Mouse (Mus musculus): ENCODE data around the gene Myh11. TPM values are rescaled to one million over a fixed set of nuclear protein-coding genes. Genes with fewer than 3 reads are reported as not detected.

Myh11 gene
- total RNA-seq, 2 experiments from 2014 or later, result 12.0 to 19.6 TPM

DNA sequence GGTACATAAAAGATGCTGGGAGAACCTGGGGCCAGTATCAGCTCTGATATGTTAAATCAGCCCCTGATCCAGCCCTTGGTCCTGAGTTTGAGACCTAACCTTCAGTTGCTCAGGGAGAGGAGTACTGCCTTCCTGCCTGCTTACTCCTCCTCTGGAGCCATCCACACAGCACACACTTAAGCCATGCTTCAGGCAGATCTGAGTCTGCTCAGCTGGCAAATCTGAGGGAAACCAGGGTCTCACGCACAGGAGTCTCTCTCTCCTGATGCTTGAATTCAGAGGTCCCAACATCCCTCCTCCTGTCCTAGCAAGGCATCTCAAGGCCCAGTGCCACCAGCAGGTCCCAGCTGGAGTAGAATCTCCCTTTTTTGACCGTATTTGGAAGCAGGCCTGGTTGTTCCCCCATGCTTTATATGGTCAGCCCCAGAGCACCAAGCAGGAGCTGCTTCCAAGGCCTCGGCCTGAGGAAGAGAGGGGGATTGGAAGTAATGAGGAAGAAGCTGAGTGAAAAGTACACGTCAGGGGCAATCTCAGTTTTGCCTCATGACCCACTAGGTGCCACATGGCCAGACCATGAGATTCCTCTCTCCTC, 18.7 kb downstream of the Myh11 start:
- DNase-seq, result no peak

DNA sequence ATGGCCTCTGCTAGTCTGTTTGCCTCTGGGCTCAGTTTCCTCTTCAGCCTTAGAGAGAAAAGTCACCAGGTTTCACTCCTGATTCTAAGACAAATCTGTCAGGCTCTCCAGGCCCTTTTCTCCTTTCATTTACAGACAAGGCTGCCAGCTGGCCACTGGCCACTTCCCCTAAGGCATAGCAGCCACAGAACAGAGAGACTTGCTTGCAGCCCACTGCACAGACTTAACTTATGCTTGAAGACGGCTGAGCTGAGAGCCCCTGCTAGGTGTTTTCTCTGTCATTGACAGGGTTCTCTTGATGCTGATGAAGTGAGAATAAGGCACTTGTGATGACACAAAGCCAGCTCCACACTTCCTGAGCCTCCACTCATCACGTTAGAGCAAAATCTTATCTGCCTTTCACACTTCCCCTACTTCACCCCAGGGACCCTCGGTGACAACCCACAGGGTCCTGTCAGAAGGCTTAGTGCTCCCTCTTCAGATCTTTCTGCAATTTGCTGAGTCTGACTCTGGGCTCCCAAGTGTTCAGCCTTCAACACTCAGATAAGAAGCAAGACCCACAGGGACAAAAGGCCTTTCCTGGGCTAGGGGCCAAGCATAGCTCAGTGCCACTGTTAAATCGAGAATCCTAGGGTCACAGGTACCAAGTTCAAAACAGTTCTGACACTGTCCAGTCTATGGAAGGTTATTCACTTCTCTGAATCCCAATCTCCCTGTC, 25.8 kb downstream of the Myh11 start:
- DNase-seq, result peak; percentile 49

DNA sequence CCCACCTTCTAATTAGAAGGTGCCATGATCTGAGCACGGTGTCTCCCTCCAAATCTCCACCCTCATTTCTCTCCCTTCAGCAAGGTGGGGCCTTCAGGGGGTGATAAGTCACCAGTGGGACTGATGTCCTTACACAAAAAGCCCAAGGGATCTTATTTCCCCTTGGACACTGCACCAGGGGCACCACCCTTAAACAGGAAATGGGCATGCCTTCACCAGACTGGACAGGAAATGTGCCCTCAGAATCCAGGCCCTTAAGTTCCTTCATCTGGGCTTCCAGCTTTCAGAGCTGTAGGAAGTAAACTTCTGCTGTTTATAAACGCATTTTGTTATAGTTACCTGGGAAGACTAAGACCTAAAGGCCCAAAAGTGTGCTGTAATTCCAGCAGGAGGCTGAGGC, 26.7 kb downstream of the Myh11 start:
- no peak for DNase-seq

DNA sequence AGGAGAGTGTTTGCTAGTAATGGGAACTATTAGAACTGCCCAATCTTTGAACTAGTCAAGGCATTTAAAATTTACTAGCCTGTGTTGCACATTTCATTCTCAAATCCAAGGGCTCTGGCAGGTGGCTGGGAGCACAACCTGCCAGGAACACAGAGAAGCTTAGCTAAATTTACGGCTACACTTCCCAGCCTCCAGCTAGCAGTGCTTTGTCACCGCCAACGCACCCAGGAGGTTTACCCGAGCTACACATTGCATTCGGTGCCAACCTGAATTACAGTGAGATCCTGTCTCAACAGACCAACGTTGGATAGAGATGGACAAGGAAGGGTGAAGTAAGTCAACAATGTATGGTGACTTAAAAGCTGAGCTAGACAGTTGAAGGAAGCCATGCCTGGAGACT, 27.9 kb downstream of the Myh11 start:
- no peak for DNase-seq

DNA sequence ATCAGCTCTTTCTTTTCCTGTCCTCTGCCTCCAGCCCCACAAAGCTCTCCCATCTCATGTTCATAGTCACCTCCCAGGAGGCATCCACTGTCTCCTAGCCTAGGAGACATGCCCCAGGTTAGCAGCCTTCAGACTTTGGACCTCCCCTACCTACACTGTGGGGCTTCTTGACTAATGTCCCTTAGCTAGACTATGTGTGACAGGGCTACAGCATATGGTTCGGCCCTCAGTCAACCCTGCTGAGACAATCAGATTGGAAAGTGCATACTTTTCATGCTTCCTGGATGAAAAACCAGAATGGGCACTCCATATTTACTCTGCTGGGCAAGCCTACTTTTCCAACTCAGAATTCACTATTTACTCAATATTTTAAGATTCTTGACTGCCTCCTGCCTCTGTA, 28.8 kb downstream of the Myh11 start:
- DNase-seq, result no peak

DNA sequence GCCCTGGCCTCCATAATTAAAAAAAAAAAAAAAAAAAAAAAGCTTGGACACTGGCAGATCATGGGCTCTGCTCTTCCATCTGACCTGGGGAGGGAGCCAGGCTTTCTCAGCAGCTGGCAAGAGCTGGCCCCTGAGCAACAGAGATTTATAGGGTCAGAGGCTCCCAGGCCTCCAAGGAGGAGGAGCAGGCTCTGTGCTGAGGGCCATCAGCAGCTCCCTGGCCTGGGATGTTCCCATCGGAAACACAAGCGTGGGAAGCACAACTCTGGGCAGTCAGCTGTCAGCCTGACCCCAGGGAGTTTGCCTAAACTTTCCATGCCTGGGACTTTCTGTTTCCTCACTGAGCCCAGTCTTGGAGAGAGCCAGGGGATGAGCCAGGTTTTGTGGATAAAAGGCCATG, 32.3 kb downstream of the Myh11 start:
- DNase-seq, result peak; percentile 71

DNA sequence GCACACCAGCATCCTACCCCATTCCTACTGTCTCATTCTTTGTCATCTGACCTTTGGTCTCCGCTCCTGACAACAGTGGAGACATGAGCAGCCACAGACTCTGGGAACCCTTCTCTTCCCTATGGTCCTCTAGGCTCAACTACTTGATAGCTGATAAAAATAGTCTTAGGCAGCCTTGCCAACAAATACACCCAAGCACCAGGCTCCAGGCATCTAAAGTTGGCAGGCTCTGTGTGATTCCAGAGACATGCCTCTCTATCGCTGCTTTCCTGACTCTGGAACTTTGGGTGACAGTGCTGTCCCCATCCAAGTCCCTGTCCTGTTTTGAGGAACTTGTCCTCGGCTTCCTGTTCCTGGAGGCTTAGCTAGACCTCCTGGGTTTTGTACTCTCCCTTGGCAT, 37.6 kb downstream of the Myh11 start:
- no peak for DNase-seq

DNA sequence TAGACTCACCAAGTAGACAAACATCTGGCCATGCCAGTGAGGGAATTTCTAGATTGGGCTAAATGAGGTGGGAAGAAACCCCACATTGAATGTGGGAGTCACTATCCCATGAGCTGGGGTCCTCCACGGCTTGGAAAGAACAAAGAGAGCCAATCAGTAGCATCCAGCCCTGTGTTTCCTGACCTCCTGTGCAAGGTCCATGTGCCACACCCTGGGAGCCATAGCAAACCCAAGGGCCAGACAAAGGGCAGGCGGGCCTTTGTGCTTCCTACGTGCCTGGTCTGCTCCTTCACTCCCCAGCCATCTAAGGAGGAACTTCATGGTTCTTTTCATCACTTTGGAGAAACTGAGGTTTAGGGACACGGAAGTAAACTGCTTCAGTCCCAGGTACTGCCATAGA, 38.3 kb downstream of the Myh11 start:
- DNase-seq, result no peak

DNA sequence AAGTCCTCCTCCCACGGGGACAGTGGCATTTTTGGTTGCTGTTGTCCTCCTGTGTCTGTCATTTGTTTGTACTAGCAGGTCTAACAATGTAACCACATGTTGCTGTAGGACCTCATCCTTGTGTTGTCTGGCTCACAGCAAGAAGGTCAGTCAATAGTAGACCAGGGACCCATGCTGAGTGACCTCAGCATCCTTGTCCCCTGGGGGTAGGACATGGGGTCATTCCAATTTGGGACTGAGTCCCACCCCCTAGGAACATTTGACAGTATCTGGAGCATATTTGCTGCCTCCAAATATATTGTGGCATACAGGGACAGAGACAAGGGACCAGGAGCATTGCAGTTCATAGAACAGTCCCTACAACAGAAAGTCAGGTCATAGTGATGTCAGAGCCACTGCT, 41.3 kb downstream of the Myh11 start:
- DNase-seq, result no peak

DNA sequence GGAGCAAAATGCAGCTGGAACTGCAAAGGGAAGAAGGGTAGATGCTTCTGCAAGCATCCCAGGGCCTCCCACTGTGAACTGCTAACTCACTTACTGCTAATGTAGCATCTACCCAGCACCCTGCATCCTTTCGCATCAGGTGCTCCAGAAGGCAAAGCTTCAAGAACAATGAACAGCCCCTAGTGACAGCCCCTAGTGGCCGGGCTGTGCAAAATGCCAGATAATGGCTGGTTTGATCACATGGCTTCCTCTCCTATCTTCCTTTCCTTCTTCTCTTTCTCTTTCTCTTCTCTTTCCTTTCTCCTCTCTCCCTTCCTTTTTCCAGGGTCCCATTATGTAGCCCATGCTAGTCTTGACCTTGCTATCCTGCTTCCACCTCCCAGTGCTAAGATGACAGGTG, 48.6 kb downstream of the Myh11 start:
- peak; percentile 19 for DNase-seq

DNA sequence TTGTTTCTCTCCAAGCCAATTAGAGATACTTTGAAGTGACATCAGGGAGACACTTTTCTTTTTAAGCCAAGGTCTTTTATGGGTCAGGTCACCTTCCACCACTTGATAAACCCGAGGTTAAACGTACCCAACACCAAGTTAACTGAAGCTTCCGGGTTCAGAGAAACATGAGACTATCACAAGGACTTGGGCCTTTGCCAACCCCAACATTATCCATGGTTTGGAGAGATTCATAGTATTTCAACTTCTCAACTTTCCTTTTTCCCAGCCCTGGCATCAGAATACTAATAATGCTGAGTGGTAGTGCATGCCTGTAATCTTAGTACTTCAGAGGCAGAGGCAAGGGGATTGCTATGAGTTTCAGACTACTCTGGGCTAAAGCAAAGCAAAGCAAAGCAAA, 49.1 kb downstream of the Myh11 start:
- DNase-seq, result peak; percentile 25

DNA sequence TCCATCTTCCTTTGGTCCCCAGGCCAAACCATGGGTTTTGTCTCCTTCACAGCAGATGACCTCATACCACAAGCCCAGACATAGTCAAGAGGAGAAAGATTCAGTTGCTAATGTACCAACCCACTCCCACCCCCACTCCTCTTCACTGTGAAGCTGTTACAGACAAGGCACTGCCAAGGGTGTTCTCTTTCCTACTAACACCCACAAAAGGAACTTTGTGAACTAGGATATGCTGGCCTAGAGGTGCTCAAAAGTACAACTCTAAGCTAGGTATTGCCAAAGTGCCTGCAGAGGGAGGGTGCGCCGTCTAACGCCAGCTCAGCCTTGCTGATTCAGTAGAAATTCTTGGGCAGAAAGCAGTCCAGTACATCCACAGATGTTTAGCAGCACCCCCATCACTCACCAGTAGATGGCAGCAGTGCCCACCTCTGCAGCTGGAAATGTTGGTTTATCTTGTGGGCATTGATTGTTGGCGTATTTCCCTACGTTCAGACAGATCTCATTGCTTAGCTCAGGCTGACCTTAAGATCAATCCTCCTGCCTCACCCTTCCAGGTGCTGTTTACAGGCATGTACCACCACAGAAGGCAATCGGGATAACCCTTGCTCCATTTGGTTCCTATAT, 54.0 kb downstream of the Myh11 start:
- DNase-seq, result peak; percentile 88

DNA sequence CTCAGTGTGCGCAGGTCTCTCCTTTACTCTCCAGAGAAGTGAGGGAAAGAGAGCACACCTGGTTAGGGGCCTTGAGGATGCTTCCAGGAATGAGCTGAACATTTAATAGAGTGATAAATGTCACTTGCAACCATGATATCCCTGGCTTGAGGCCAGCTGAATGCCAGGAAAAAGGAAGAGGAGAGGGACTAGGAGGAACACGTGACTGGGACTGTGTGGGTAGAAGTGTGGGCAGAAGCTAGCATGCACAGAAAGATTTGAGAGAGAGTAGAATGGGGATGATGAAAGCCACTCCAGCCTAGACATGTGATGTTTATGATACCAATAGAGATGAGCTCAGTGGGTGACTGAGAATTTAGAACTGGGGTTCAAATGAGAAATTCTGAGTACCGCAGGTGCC, 76.0 kb downstream of the Myh11 start:
- DNase-seq, result no peak

DNA sequence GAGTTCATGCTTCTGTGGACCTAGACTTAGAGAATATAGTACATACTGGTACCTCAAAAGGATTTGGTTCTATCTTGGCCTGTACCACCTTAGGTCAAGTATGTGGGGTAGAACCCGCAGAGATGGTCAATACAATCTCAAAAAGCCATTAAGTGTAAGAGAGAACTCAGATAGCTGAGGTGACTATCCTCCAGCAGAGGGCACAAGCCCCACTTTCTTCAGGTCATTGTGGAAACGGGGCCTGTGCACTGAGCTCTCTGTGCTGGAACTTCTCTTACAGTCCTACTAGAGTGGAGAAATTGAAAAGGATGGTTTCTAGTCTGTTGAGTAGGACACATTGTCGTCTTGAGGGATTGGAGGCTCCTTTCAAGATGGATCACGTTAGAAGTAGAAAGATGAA, 92.4 kb downstream of the Myh11 start:
- no peak for DNase-seq

DNA sequence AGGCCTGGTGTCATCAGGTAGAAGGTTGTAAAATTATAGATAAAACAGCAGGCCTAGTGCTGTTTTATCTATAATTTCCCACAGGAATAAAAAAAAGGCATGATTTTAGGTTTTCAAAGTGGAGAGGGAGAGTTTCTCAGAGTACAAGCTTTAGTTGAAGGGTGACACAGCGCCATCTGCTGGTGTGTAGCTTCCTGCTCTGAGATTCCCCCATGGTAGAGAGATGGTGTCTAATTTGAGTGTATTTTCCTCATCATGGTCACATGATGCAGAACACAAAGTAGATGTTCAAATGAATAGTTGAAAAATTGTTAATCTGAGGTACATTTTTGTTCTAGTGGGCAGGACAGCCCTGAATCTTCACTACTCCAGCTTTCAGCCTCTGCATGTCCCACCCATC, 95.7 kb downstream of the Myh11 start:
- peak; percentile 79 for DNase-seq

DNA sequence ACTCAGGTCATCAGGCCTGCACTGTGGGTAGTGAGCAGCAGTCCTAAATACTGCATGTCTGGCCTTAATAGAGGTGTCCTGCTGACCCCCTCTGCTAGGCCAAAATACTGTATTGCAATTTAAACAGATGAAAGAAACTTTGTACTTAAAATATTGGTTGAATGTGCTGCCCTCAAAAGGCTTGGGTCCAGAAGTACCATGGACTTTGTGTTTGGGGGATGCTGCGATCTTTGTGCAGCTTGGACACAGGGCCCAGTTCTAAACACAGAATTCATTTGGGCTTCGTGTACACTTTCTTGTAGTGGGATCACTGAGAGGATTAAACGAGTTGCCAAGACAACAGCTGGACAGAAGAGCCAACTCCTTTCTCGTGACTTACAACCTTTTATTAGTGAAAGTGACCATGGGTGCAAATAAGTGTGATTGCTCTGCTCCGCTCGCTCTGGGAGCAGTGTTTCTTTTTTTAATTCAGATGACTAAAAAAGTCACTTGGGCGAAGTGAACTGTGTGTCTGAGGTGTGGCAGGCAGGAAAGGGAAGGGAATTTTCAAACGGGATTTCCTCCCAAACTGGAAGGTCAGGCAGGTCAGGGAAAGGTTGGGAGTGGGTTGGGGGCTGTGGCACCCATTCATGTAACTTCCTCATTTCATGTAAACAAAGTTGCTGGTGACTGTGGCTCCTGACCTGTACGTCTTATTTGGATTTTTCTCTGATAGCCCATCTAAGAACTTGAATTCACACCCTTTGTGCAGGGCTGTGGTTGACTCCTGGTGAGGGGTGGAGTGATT, 96.8 kb downstream of the Myh11 start:
- DNase-seq, result no peak

DNA sequence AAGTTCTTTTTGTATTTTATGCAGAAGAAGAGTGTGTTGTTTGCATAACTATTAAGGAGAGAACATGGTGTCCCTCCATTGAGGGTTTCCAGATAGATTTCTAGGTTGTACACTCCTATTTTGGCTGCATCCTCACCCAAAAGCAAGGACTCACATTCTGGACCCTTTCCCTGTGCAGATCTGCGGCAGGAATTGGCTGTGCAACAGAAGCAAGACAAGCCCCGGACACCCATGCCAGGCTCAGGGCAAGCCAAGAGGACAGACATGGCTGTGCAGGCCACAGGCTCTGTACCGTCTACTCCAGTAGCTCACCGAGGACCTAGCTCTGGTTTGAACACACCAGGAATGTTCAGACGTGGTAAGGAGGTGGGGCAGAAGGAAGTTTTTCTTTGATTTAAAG, 105.7 kb downstream of the Myh11 start:
- DNase-seq, result no peak

DNA sequence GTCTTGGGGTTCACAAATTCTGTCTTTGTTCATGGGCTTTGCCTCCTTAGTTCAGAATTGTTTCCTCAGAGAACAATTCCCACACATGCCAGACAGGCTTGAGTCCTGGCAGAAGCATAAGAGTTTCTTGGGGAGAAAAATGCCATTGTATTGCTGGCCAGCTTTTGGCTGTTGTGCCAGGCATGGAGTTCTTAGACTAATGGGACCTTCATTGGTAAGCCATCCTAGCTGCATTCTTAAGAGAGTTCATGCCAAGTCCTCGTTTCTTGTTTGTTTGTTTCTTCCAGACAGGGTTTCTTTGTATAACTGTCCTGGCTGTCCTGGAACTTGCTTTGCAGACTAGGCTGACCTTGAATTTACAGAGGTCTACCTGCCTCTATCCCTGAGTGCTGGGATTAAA, 107.3 kb downstream of the Myh11 start:
- DNase-seq, result no peak

DNA sequence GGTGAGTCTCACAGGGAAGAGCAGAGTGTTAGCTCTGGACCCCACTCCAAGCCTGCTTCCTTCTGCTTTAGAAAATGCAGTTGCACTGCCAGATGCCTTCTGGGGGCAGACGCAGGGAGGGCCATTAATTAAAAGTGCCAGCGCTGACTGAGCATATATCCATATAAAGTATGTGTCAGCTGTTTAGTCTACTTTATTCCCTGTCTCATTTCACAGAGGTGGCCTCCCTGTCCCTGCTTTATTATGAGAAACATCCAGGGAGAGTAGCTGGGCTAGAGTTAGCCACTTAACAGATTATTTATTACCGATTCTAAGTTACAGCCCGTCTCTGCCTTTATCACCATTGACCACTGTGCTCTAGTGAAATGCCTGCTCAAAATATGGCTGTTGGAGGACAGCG, 108.8 kb downstream of the Myh11 start:
- no peak for DNase-seq

DNA sequence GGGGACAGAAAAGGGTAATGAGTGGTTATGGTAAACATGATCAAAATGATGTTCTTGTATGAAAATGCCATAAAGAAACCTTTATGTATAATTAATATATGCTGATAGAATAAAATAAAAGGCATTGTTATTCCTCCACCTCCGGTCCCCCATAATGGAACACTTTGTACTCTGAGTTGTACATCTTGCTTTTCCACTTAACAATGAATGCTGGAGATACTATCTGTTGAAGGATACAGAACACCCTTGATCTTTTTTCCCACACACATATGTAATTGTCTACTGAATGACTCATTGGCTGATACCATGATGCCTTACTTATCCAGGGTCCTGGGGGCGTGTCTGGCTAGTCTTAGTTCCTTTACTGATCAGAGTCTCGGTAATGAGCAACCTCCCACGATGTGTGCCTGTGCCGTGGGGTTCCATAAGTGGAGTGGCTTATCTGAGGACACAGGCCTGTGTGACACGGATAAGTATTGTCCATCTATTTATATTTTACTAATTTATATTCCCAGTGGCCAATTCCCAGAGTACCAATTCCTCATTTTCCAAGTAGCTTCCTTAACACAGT, 110.9 kb downstream of the Myh11 start:
- no peak for DNase-seq

DNA sequence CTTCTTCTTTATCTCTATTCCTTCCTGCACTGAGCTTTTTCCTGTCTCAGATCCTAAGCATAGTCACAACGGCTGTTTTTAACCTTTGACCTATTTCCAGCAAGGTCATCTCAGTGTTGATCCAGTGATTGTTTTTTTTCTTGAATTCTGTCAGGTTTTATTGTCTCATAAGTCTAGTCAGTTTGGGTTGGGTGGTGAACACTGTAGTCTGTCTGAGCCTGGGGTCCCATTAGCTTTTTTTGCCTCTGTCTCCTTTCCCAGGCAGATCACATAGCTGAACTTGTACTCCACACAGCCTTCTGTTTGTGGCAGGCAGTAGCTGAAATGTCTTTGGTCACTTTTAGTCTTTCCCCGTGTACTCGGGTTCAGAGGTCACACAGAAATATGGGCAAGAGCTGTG, 113.1 kb downstream of the Myh11 start:
- no peak for DNase-seq

DNA sequence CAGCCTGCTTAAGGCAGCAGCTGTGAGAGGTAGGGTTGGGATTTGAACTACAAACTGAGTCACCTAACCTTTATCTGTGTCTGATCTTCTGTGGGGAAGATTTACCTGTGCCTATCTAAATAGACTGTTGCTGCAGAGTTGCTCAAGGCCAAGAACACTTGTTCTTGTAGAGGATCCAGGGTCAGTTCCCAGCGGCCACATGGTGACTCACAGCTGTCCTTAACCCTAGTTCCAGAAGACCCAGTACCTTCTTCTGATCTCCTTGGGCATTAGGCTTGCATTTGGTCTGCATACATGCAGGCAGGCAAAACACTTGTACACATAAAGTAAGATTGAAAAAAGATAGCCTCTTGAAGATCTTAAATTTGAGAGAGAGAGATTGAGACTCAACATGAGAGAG, 121.5 kb downstream of the Myh11 start:
- DNase-seq, result no peak

DNA sequence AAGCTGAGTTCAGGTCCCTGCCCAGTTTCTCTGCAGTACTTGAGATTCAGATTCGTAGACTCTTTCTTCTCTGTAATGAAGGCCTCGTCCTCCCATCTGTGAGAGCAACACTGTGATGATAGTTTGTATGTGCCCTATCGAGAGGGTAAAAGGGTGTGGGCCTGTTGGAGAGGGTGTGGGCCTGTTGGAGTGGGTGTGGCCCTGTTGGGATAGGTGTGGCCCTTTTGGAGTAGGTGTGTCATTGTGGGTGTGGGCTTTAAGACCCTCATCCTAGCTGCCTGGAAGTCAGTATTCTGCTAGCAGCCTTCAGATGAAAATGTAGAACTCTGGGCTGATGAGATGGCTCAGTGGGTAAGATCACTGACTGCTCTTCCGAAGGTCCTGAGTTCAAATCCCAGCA, 124.7 kb downstream of the Myh11 start:
- DNase-seq, result no peak
